Mouse (Mus musculus) heart, adult 2 months (tissue): ENCODE results near the gene Umodl1.

Source experiments
- CTCF ChIP-seq: fragments of 200-600 bp; IDR thresholded peaks from 2 replicates; pipeline ENCODE4 v1.8.1; 2022; ENCODE audit warnings: antibody characterized with exemption, mild to moderate bottlenecking, moderate library complexity
- EP300 ChIP-seq: fragments of 200-500 bp; IDR thresholded peaks from 2 replicates; pipeline ENCODE4 v1.6.1; 2011; ENCODE audit warnings: low read depth, low read length, control low read depth; ENCODE audit not compliant: insufficient read depth
- POLR2A ChIP-seq: fragments of 200-500 bp; IDR thresholded peaks from 2 replicates; pipeline ENCODE4 v1.6.1; 2011; ENCODE audit warnings: mild to moderate bottlenecking, low read depth, low read length, control low read depth; ENCODE audit not compliant: insufficient read depth

DNA sequence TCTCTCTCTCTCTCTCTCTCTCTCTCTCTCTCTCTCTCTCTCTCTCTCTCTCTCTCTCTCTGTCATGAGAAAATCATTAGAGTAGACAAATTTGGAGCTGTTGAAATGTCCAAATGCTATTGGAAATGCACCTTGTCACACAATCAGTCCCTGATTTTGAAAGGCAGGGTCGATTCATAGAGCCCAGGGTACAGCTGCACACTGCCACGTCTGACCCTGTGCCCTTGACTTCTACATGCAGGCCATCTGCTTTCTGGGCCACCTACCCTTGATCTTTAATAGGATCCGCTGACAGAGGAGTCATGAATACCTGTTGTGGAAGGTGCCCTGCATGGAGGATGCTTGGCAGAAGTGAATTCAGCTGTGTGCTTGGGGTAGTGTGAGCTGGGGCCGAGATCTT is 75.0 kb downstream of the Umodl1 start:
- TF ChIP-seq CTCF: no peak
- no peak for TF ChIP-seq EP300
- no peak for TF ChIP-seq POLR2A
